21 mouse cellular contexts compared by ENCODE assay signal in the genomic region with DNA sequence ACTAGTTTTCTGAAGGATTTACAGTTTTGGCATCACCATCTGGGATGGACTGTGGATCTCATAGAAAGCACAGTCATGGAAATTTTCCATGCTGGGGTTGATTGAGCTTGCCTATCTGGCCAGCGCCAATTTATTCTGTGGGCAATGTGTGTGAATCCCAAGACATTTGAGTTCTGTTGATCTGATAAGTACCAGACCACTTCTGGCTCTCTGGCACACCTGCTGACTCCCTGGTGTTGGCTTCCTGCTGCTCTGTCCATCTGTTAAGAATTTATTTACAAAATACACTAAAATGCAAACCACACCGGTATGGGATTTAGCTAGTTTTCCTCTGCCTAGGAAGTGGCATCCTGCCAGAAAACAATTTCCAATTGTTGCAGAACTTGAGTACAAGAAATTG.
DNase-seq lines count a peak whose midpoint lies in the region; ATAC-seq lines count a peak whose summit lies in the region.
"Had no signal": no experiment of that assay in that cellular context is flagged by ENCODE, and none has a peak within 500 bp of the region (broad histone marks: within the 10 kb centered on the region; RNA-seq: fewer than 3 reads in every experiment).

No protein-coding gene starts in this region.

- H3K27me3 ChIP-seq in limb, embryonic 11.5 days (ENCODE audit: control insufficient read depth, insufficient read depth, low read length), result no peaks in the 10 kb centered on the region
- no peaks in the 10 kb centered on the region for H3K27me3 ChIP-seq in limb, embryonic 10.5 days (ENCODE audit: low read depth, poor library complexity, severe bottlenecking)
- no peaks in the 10 kb centered on the region for H3K27me3 ChIP-seq in limb, embryonic 12.5 days
- H3K27me3 ChIP-seq: CH12.LX; heart, embryonic 15.5 days had no signal

- no peaks in the 10 kb centered on the region for H3K9me3 ChIP-seq in limb, embryonic 11.5 days (ENCODE audit: control insufficient read depth, low read length)
- no peaks in the 10 kb centered on the region for H3K9me3 ChIP-seq in limb, embryonic 10.5 days (replicated peaks)
- no peaks in the 10 kb centered on the region for H3K9me3 ChIP-seq in limb, embryonic 12.5 days
- H3K9me3 ChIP-seq: heart, embryonic 15.5 days; midbrain, embryonic 10.5 days had no signal

- H3K9ac ChIP-seq in limb, embryonic 11.5 days (ENCODE audit: low read length), result no peak overlapping the region
- no peak overlapping the region for H3K9ac ChIP-seq in limb, embryonic 12.5 days (replicated peaks)
- H3K9ac ChIP-seq: heart, embryonic 15.5 days; liver, postnatal 0 days had no signal

- no peaks in the 10 kb centered on the region for H3K4me1 ChIP-seq in limb, embryonic 11.5 days (ENCODE audit: control insufficient read depth, insufficient read depth, low read length)
- no peaks in the 10 kb centered on the region for H3K4me1 ChIP-seq in limb, embryonic 10.5 days
- H3K4me1 ChIP-seq in limb, embryonic 12.5 days (replicated peaks), result no peaks in the 10 kb centered on the region
- H3K4me1 ChIP-seq: heart, embryonic 15.5 days; midbrain, embryonic 10.5 days had no signal

- WGBS in limb, embryonic 11.5 days, result 58% methylated on average over 2 of the region's 2 CpGs
- whole genome bisulfite sequencing in limb, embryonic 10.5 days, result 82% methylated on average over 2 of the region's 2 CpGs
- WGBS in limb, embryonic 12.5 days, result 44% methylated on average over 2 of the region's 2 CpGs

- 0 out of 2 replicates have a peak, but pooled peaks have one; percentile 31 for ATAC-seq in limb, embryonic 11.5 days (ENCODE audit: insufficient number of reproducible peaks, low FRiP score, low TSS enrichment, low read depth)
- ATAC-seq in limb, embryonic 12.5 days (ENCODE audit: insufficient number of reproducible peaks, insufficient read depth, low FRiP score, low TSS enrichment, low read depth), result peak; percentile 68
- ATAC-seq: forebrain, embryonic 16.5 days; liver, postnatal 0 days had no signal

- no peak overlapping the region for H3K27ac ChIP-seq in limb, embryonic 11.5 days (replicated peaks; ENCODE audit: low read depth, low read length)
- H3K27ac ChIP-seq in limb, embryonic 10.5 days, result no peak overlapping the region
- H3K27ac ChIP-seq in limb, embryonic 12.5 days, result no peak overlapping the region
- H3K27ac ChIP-seq: heart, embryonic 15.5 days; kidney, postnatal 0 days; layer of hippocampus, adult 2 months; left cerebral cortex, adult 2 months; midbrain, embryonic 10.5 days had no signal

- H3K4me3 ChIP-seq in limb, embryonic 11.5 days (ENCODE audit: low read depth, low read length), result no peak overlapping the region
- no peak overlapping the region for H3K4me3 ChIP-seq in limb, embryonic 10.5 days
- no peak overlapping the region for H3K4me3 ChIP-seq in limb, embryonic 12.5 days (replicated peaks)
- H3K4me3 ChIP-seq: erythroblast, embryonic 14.5 days; heart, embryonic 15.5 days; layer of hippocampus, adult 2 months; left cerebral cortex, adult 2 months; midbrain, embryonic 10.5 days had no signal

- no peaks in the 10 kb centered on the region for H3K36me3 ChIP-seq in limb, embryonic 11.5 days (ENCODE audit: control insufficient read depth, insufficient read depth, low read length)
- H3K36me3 ChIP-seq in limb, embryonic 10.5 days, result no peaks in the 10 kb centered on the region
- no peaks in the 10 kb centered on the region for H3K36me3 ChIP-seq in limb, embryonic 12.5 days
- H3K36me3 ChIP-seq: heart, embryonic 15.5 days; midbrain, embryonic 10.5 days had no signal

- peak; percentile 6 for DNase-seq in cerebellum, adult 9-10 months
- no peak for DNase-seq in cerebellum, adult 8-10 months
- DNase-seq in limb, embryonic 11.5 days (ENCODE audit: low spot score), result no peak
- no peak for DNase-seq in limb, embryonic 10.5 days (ENCODE audit: low spot score)
- peak; percentile 3 for DNase-seq in cerebellum, adult 9-11 months
- no peak for DNase-seq in T-cell, adult 2 months (ENCODE audit: low spot score)
- DNase-seq in adrenal gland, postnatal 10 days, result no peak
- DNase-seq: adrenal gland, postnatal 25 days; heart, adult 18-20 months; kidney, adult 11 months; liver; liver, postnatal 0 days had no signal

- no peak overlapping the region for H3K4me2 ChIP-seq in limb, embryonic 11.5 days (ENCODE audit: low read depth, severe bottlenecking)
- H3K4me2 ChIP-seq in limb, embryonic 12.5 days, result no peak overlapping the region
- H3K4me2 ChIP-seq: heart, embryonic 15.5 days had no signal

Comparison
In these comparisons a context has a peak if more than half of its experiments do, and no peak if none do; other contexts are left out.
1. DNase-seq: peak in cerebellum, adult 9-10 months (single experiment) and cerebellum, adult 9-11 months (single experiment); none in cerebellum, adult 8-10 months (single experiment), limb, embryonic 11.5 days (single experiment), limb, embryonic 10.5 days (single experiment), T-cell, adult 2 months (single experiment) and adrenal gland, postnatal 10 days (single experiment).